Mouse (Mus musculus) hindbrain, embryonic 14.5 days (tissue): ENCODE data around the gene Kcnn1. TPM values are rescaled to one million over a fixed set of nuclear protein-coding genes. Genes with fewer than 3 reads are reported as not detected.
A peak's percentile ranks its signal among the peaks of the same experiment; 100 is the strongest.

Source experiments
- ATAC-seq: fragments of 200-750 bp; cut with Nextera tagmentation; 2 replicates; pipeline ENCODE4 v1.8.0; 2017; ENCODE audit warnings: moderate number of reproducible peaks, mild to moderate bottlenecking, moderate TSS enrichment, moderate library complexity; ENCODE audit not compliant: low FRiP score
- DNase-seq: peaks from one replicate; pipeline ENCODE4 v3.0.0-alpha.2; 2015; ENCODE audit warnings: low spot score
- H3K27ac ChIP-seq: fragments of 300-500 bp; sonication (generic); 2 replicates; pipeline ENCODE4 v1.5.1; 2014; ENCODE audit warnings: mild to moderate bottlenecking, moderate library complexity
- H3K27me3 ChIP-seq: fragments of 300-500 bp; sonication (generic); 2 replicates; pipeline ENCODE4 v1.6.1; 2014; ENCODE audit warnings: mild to moderate bottlenecking, low read length, mixed read lengths; ENCODE audit not compliant: control insufficient read depth, insufficient read depth
- H3K36me3 ChIP-seq: fragments of 300-500 bp; sonication (generic); replicated peaks from 2 replicates; pipeline ENCODE4 v1.6.1; 2014; ENCODE audit not compliant: control insufficient read depth, insufficient read depth
- H3K4me1 ChIP-seq: fragments of 300-500 bp; sonication (generic); replicated peaks from 2 replicates; pipeline ENCODE4 v1.6.1; 2014; ENCODE audit warnings: antibody characterized with exemption, low read length, mixed read lengths; ENCODE audit not compliant: control insufficient read depth, insufficient read depth
- H3K4me2 ChIP-seq: fragments of 300-500 bp; sonication (generic); replicated peaks from 2 replicates; pipeline ENCODE4 v1.6.1; 2014; ENCODE audit warnings: mild to moderate bottlenecking, moderate library complexity
- H3K4me3 ChIP-seq: fragments of 300-500 bp; sonication (generic); replicated peaks from 2 replicates; pipeline ENCODE4 v1.5.1; 2014; ENCODE audit warnings: mild to moderate bottlenecking, low read length
- H3K9ac ChIP-seq: fragments of 300-500 bp; sonication (generic); 2 replicates; pipeline ENCODE4 v1.6.1; 2014
- H3K9me3 ChIP-seq: fragments of 300-500 bp; sonication (generic); 2 replicates; pipeline ENCODE4 v1.6.1; 2016; ENCODE audit warnings: low read length; ENCODE audit not compliant: control insufficient read depth
- WGBS: fragments of 180-500 bp; shearing (Covaris S2); extraction: QIAGEN DNeasy Blood & Tissue Kit; methylation state at CpG from one replicate; pipeline ENCODE4 v1.1.7; 2014; 5-methylcytosine and 5-hydroxymethylcytosine counted together
- microRNA-seq: library from miRNA; unstranded; fragments of <30 nt; microRNA quantifications from one replicate; pipeline ENCODE4, GENCODE M21; 2016
- polyA plus RNA-seq: library from polyadenylated mRNA; unstranded; fragments of >200 nt; fragmentation: Nextera tagmentation; extraction: Ambion mirVana; gene quantifications from 2 replicates; pipeline ENCODE4 v1.2.1, GENCODE M21; 2014

The Kcnn1 gene
- polyA plus RNA-seq, 1 experiment from 2014 or later: 10.0 TPM

DNA sequence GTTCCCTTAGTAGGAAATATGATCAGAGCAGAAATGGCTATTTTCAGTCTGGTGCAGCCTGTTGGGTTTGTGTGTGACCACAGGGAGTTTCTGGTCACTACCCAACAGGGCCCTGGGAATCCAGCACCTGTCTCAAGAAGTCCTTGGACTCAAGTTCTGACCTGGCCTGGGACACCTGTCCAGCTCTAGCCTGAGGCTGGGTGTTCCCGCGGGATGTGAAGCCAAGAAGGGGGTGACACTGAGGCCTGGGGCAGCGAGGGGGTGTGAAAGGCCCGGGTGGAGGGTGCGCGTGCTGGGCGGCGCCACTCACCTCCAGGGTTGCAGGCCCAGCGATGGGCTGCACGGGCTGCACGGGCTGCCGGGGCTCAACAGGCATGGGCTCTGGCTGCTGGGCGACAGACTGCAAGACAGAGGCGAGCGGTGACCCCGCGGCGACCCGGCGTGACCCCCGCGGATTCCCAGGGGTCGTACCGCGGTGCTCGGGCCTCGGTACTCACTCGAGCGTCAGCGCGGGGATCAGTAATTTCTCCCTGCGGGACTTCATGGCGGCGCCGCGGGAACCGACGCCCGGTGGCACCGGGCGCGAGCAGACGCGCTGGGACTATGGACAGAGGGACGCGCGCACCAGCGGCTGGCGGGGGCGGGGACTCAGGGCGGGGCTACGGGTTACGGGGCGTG is 66.5 kb downstream of the Kcnn1 start:
- Histone ChIP-seq H3K9ac (peak overlapping the region; percentile 68), H3K27ac (no peak overlapping the region), H3K27me3 (peaks cover 28% of the 10 kb centered on the region), H3K36me3 (no peaks in the 10 kb centered on the region), H3K4me3 (peak overlapping the region; percentile 50), H3K4me2 (peak overlapping the region; percentile 82), H3K9me3 (no peaks in the 10 kb centered on the region), H3K4me1 (peaks cover 30% of the 10 kb centered on the region)
- ATAC-seq: no peak
- WGBS: 3% methylated on average over 54 of the region's 54 CpGs
- DNase-seq: no peak

DNA sequence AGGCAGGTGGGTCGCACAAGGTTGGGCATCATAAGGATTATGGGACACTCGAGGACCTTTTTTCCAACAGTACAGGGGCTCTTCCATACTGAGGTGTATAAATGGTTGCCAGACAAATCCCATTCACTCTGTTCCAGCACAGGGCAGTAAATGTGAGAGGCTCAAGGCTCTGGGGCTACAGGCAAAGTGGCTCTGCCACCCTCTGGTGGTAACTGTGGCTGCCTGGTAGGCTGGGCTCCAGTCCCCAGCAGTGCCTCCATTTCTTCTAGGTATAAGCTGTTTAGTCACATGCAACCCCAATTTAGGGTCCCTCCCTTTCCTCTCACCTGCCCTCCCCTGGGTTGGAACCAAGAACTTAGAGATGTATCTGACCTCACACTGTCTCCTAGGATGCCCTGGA is 67.7 kb downstream of the Kcnn1 start:
- peaks cover 38% of the 10 kb centered on the region for H3K4me1 ChIP-seq

DNA sequence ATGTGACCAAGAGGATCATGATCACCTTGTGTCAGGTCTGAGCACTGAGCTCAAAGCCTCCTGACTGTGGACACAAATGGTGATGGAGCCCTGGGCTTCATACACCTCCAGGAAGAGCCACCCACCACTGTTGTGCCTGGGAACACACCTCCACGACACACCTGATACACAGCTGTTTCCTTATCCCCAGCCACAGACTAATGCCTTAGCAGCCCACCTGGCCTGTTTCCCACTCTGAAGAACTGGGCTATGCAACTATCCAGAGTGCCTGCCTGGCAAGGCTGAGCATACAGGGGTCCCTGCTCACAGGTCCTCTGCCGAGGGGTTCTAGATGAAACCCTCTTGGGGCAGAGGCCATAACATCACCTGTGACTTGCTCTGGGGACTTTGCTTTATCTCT is 68.8 kb downstream of the Kcnn1 start:
- Histone ChIP-seq H3K4me1 (peaks cover 38% of the 10 kb centered on the region), H3K27ac (no peak overlapping the region), H3K9me3 (no peaks in the 10 kb centered on the region), H3K27me3 (peaks cover 19% of the 10 kb centered on the region), H3K4me3 (no peak overlapping the region), H3K4me2 (no peak overlapping the region), H3K36me3 (no peaks in the 10 kb centered on the region; the same call in 1 of the 2 replicates), H3K9ac (no peak overlapping the region)
- DNase-seq (no peak), ATAC-seq (no peak)
- WGBS: 96% methylated on average over 2 of the region's 2 CpGs

More for the DNA sequence above, 67.7 kb downstream of the Kcnn1 start:
- ATAC-seq (no peak), DNase-seq (no peak)
- H3K4me2 ChIP-seq: no peak overlapping the region
- no peaks in the 10 kb centered on the region for H3K36me3 ChIP-seq
- WGBS: 91% methylated on average over 2 of the region's 2 CpGs
- H3K27me3 ChIP-seq: peaks cover 28% of the 10 kb centered on the region
- H3K4me3 ChIP-seq: no peak overlapping the region
- no peak overlapping the region for H3K27ac ChIP-seq
- H3K9ac ChIP-seq: no peak overlapping the region
- no peaks in the 10 kb centered on the region for H3K9me3 ChIP-seq

DNA sequence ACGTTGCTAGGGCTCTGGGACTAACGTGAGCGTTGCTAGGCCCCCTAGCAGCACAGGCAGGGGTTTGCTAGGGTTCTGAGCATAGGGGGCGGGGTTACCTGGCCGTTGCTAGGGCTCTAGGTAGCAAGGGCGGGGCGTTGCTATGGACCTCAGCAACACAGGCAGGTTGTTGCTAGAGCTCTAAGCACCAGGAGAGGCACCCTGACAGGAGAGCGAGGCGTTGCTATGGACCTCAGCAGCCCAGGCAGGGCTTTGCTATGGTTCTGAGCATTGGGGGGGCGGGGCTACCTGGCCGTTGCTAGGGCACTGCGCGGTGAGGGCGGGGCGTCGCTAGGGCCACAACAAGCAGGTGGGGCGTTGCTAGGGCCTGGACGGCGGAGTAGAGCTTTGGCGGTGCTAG is 70.4 kb downstream of the Kcnn1 start:
- Histone ChIP-seq H3K4me2 (peak overlapping the region; percentile 77), H3K4me1 (peaks cover 28% of the 10 kb centered on the region), H3K27me3 (peaks cover 5% of the 10 kb centered on the region; the same call in 1 of the 2 replicates), H3K9me3 (no peaks in the 10 kb centered on the region), H3K4me3 (peak overlapping the region; percentile 60), H3K9ac (peak overlapping the region; percentile 80), H3K36me3 (peaks cover 8% of the 10 kb centered on the region), H3K27ac (peak overlapping the region; percentile 87)
- WGBS: 0% methylated on average over 20 of the region's 20 CpGs
- DNase-seq (no peak), ATAC-seq (no peak; the same call in 1 of the 2 replicates)

Small RNAs within 50 kb of the gene (microRNA-seq; reads per million reads assigned to microRNA genes)
- gene Mir7067 (0.81 reads per million), gene Mir7240 (0.81 reads per million)

Other genes with a start within 250 kb of the Kcnn1 start
- gene Lrrc25, start 247.1 kb downstream of the Kcnn1 start, polyA plus RNA-seq: 0.98 and 1.6 TPM in 2 replicates
- gene Gdf15, start 230.8 kb downstream of the Kcnn1 start, polyA plus RNA-seq: 0.14 and 0.28 TPM in 2 replicates
- gene Pgpep1, start 202.9 kb downstream of the Kcnn1 start, polyA plus RNA-seq: 74.0 and 89.3 TPM in 2 replicates
- 180 and 197 TPM in 2 replicates for gene Lsm4, start 190.0 kb downstream of the Kcnn1 start, polyA plus RNA-seq
- 128 and 144 TPM in 2 replicates for gene Jund, start 164.3 kb downstream of the Kcnn1 start, polyA plus RNA-seq
- 0.07 and 0.15 TPM in 2 replicates for gene Iqcn, start 159.8 kb downstream of the Kcnn1 start, polyA plus RNA-seq
- gene Gm3336, start 144.7 kb downstream of the Kcnn1 start, polyA plus RNA-seq: not detected in 2 replicates
- gene Pde4c, start 139.5 kb downstream of the Kcnn1 start, polyA plus RNA-seq: 0.21 and 0.32 TPM in 2 replicates
- gene Rab3a, start 108.6 kb downstream of the Kcnn1 start, polyA plus RNA-seq: 519 and 565 TPM in 2 replicates
- gene Mpv17l2, start 102.3 kb downstream of the Kcnn1 start, polyA plus RNA-seq: 34.4 and 43.5 TPM in 2 replicates
- 83.0 and 84.6 TPM in 2 replicates for gene Pik3r2, start 86.5 kb downstream of the Kcnn1 start, polyA plus RNA-seq
- gene Mast3, start 58.2 kb downstream of the Kcnn1 start, polyA plus RNA-seq: 23.3 and 26.6 TPM in 2 replicates
- 0.09 TPM in 1 of 2 replicates, not detected in the other for gene Il12rb1, start 54.8 kb downstream of the Kcnn1 start, polyA plus RNA-seq
- gene Arrdc2, start 23.5 kb downstream of the Kcnn1 start, polyA plus RNA-seq: 7.2 and 8.7 TPM in 2 replicates
- gene Ccdc124, start 10.7 kb upstream of the Kcnn1 start, polyA plus RNA-seq: 155 and 158 TPM in 2 replicates
- 1.5 and 1.8 TPM in 2 replicates for gene Slc5a5, start 29.5 kb upstream of the Kcnn1 start, polyA plus RNA-seq
- gene Rpl18a, start 34.2 kb upstream of the Kcnn1 start, polyA plus RNA-seq: 2,214 and 2,704 TPM in 2 replicates
- gene Map1s, start 42.7 kb upstream of the Kcnn1 start, polyA plus RNA-seq: 49.6 and 51.4 TPM in 2 replicates